Mouse (Mus musculus) cerebellum, postnatal 4 days (tissue): ENCODE measurements at regions not wholly inside any gene's neighbourhood (a gene's known extent, or its start where the extent isn't known, plus 50 kb on each side); places are given as distances from the start of the nearest gene placed in this dataset.
"Not testable (repeated sequence)": the region's sequence is repeated elsewhere in the genome, so short reads cannot be mapped to it uniquely, and the experiment has no call there.

Experiments
- DNase-seq, 2 experiments: peaks; one replicate each; pipeline ENCODE4 v3.0.0; 2022; ENCODE audit warnings: low spot score in 2 of 2, mixed read lengths in 1 of 2

DNA sequence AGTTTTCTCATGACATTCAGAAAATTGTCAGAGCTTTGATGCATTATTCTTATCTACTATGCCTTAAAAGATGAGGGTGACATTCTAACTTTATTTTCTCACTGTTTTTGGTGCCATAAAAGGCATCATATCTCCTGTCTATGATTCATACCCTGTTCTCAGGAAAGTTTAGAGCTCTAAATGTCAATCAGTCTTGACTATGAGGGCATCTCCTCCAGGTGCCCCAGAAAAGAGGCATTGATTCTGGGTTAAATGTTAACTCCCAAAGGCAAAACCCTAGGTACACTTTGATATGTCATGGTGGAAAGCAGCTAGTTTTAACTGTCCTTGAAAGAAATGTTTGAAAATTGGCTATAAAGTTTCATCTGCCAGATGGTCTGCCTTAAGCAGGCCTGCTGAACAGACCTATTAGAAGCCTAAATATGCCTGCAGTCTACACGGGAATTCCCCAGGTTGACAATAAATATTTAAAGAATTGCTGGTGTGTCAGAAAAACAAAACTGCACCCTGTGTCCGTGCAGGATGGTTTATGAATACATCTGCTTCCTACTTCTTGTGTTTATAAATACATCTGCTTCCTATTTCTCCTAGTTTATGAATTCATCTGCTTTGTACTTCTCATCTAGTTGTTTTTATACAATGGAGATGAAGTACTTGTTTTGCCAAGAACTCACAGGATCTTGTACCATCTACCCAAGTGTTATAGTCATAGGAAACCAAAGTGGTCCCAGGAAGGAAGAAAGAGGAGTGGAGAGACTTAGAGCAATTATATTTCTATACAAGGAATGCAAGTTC is 172.3 kb downstream of the Snca start:
- no peak for DNase-seq

DNA sequence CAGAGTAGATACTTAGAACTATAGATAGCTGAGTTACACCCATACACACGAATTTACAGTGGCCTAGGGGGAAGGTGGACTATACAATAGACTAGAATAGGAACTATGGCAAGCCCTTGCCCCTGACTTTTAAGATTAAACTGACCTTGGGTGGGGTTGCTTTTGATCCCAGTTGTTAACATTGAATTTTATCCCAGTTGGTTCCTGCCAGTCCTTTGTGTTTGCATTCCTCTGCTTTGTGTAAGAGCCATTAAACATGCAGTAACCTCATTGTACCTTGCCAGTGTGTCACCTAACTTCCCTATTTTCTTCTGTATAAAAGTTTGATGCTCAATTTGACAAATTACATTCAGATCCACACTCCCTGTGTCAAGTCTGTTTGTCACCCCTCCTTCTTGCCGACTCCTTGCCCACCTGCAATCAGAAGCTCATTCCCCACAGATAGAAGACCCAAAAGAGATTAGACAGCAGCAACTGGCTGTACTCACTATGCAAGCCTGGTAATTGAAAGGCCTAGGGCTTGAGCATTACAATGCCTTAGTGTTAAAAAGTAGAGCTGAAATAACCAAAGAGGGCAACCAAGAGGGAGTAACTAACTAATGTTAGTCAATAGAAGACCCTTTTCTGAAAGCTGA is 182.6 kb downstream of the Snca start:
- DNase-seq = not testable (repeated sequence)

DNA sequence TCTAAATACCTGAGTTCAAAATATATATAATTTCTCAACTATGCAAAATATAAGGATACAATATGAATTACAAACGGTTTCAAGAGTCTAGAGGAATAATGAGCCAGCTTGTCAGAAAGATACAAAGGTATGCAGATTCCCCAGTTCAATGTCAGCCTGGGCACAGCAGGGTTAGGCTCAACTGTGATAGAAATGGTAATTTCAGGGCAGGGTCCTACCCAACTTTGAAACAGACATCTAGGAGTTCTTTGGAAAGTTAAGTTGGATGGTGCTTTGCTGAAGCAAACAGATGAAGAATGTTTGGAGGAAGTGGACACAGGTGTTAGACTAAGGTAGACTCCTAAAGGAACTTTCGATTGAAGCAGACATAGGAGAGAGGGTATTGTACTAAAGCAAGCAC is 187.4 kb downstream of the Snca start:
- DNase-seq = no peak

DNA sequence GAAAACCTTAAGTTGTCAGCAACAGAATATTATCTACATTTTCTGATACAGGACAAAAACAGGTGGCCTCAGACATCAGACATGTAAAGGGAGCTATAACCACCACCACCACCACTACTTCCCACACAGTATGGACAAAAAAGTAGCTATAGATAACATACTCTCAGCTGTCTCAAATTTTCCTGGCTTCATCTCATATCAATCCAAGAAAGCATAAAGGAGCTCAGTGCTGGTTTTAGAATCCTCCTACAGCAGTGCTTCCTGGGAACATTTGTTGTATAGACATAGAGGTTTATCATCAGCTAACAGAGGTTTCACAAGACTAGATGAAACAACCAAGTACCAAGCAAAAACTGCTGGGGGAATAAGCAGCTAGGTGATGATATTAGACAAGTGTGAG is 213.3 kb downstream of the Snca start:
- DNase-seq = no peak

DNA sequence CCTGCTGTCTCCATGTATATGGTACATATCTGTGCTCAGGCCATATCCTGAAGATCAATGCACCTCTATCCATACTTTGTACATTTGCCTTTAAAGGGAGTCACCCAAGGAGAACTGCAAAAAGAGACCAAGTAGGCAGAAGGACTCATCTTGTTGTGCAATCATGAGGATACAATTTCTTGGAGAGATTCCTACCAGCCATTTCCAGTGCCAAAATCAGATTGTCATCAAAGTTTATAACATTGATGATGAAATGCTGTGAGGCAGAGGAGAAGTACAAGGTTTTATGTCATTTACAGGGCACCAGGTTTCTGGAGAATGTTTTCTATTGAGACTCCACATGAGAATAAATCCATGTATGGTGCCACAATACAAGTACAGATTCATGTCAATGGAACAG is 229.5 kb downstream of the Snca start:
- DNase-seq = no peak

DNA sequence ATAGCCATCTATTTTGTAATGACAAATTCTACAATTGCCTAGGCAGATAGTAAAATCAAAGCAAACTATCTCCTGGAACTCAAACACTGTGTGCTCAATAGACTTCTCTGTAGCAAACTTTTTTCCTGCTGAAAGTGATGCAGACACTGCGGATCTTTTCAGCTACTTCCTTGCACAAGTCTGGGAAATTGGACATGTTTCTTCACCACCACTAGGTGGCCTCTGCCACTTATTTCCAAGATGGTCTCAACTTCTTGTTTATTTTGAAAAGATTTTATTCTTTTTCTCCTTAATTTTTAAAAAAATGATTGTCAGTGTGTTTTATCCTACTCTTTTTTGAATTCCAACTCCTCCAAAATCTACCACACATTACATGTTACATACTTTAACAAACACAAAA is 265.4 kb downstream of the Snca start:
- DNase-seq = no peak

DNA sequence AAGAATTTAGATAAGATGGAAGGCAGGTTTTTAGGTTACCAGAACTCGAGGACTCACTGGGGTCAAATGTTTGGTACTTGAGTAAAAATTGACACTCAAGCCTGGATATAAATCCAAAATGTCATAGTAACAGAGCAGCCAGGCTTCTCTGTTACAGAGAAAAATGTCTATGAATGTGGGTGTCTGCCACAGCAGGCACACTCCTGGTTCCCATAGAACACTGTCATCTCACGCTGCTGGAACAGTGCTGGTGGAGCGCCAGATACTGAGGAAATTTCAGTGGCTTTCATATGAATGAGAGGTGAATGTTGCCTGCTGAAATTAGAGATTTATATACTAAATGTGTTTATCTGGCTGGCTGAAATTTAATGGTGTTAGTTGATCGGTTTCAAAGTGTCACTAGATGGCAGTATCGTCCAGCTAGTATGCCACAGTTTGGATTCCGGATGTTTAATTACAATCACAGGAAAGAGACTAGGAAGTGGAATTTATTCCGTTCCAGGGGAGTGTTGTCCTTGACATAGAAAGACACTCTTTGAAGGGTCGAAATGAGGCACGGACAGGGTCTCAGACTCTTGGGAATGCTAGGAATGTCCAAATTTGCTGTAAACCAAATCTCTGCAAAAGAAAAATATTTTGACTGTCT is 273.9 kb downstream of the Snca start:
- DNase-seq = peak in 1 of 2 experiments; percentile 7
